Mouse (Mus musculus) cerebellum, adult 2 months (tissue): ENCODE measurements around the gene Bin2.

Source experiments
- CTCF ChIP-seq: fragments of 200-500 bp; IDR thresholded peaks from 2 replicates; pipeline ENCODE4 v1.5.1; 2011; ENCODE audit warnings: low read depth, mild to moderate bottlenecking, control low read depth, low read length, moderate library complexity, borderline replicate concordance; ENCODE audit not compliant: insufficient read depth
- POLR2A ChIP-seq: fragments of 200-500 bp; IDR thresholded peaks from 2 replicates; pipeline ENCODE4 v1.6.1; 2011; ENCODE audit warnings: low read length, control low read depth, borderline replicate concordance; ENCODE audit not compliant: insufficient read depth

DNA sequence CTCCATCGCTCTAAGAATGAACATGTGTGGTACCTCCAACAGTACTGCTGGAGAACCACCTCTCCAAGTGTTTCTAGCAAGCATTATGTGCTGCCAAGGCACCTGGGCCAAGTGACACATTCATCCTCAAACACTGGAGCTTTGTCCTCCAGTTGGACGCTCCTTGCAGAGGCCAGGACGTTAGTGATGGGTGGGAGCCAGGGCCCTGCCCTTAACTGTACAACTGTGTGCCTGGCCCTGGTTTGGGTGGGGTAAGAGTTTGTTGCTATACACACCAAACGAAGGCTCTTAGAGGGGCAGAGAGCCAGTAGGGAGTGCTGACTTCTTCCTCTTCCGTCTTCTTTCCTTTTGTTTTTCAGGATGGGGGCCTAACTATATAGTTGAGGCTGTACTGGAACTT is 31.1 kb upstream of the Bin2 start:
- TF ChIP-seq POLR2A (no peak), CTCF (no peak)
